Mouse (Mus musculus) skeletal muscle tissue, adult 2 months (tissue): Measurements from ENCODE around the gene Hrct1.

Experiments used
- DNase-seq: peaks from one replicate; pipeline ENCODE4 v3.0.0-alpha.2; 2012; ENCODE audit warnings: low read depth, low spot score

Hrct1 gene

GRCm38 (mm10) chr4:43727718-43728575 is 959 bp downstream of the Hrct1 start:
- no peak for DNase-seq

- peak; percentile 90 for DNase-seq
These were observed 1.6 kb downstream of the Hrct1 start for GRCm38 (mm10) chr4:43728576-43728954.

GRCm38 (mm10) chr4:43729126-43729525 is 2.1 kb downstream of the Hrct1 start:
- no peak for DNase-seq

- DNase-seq, result peak; percentile 52
These were observed 3.0 kb downstream of the Hrct1 start, which contains the start of gene Spaar for GRCm38 (mm10) chr4:43729794-43730550. Spaar (plus strand) TSS chr4:43730034.

- no peak for DNase-seq
These were observed 3.8 kb downstream of the Hrct1 start for GRCm38 (mm10) chr4:43730750-43731297.

GRCm38 (mm10) chr4:43732171-43732570 is 5.2 kb downstream of the Hrct1 start:
- no peak for DNase-seq

- peak; percentile 82 for DNase-seq
These were observed 6.2 kb downstream of the Hrct1 start for GRCm38 (mm10) chr4:43733186-43733585.

- DNase-seq, result no peak
These were observed 10.2 kb downstream of the Hrct1 start for GRCm38 (mm10) chr4:43737144-43737543.

- DNase-seq, result no peak
These were observed 12.1 kb downstream of the Hrct1 start for GRCm38 (mm10) chr4:43738989-43739674.

GRCm38 (mm10) chr4:43741526-43741925 is 14.5 kb downstream of the Hrct1 start:
- no peak for DNase-seq

- no peak for DNase-seq
These were observed 15.6 kb downstream of the Hrct1 start for GRCm38 (mm10) chr4:43742637-43743036.

GRCm38 (mm10) chr4:43743099-43743498 is 16.1 kb downstream of the Hrct1 start:
- no peak for DNase-seq

GRCm38 (mm10) chr4:43745187-43745586 is 18.2 kb downstream of the Hrct1 start:
- DNase-seq, result no peak

GRCm38 (mm10) chr4:43757213-43757612 is 30.2 kb downstream of the Hrct1 start:
- peak; percentile 25 for DNase-seq

GRCm38 (mm10) chr4:43759571-43760418 is 32.8 kb downstream of the Hrct1 start:
- DNase-seq, result peak; percentile 27

- DNase-seq, result no peak
These were observed 33.5 kb downstream of the Hrct1 start for GRCm38 (mm10) chr4:43760460-43760859.

- no peak for DNase-seq
These were observed 34.3 kb downstream of the Hrct1 start for GRCm38 (mm10) chr4:43761336-43761735.

GRCm38 (mm10) chr4:43763410-43763809 is 36.4 kb downstream of the Hrct1 start:
- DNase-seq, result no peak

GRCm38 (mm10) chr4:43768341-43768740 is 41.4 kb downstream of the Hrct1 start:
- no peak for DNase-seq

GRCm38 (mm10) chr4:43769374-43769773 is 42.4 kb downstream of the Hrct1 start:
- DNase-seq, result no peak

- no peak for DNase-seq
These were observed 43.9 kb downstream of the Hrct1 start, which contains the start of gene Olfr159 for GRCm38 (mm10) chr4:43770909-43771308. Olfr159 (minus strand) TSS chr4:43771009.
